Mouse (Mus musculus) midbrain, embryonic 16.5 days (tissue): Measurements from ENCODE around the gene Wdr62. TPM values are rescaled to one million over a fixed set of nuclear protein-coding genes. Genes with fewer than 3 reads are reported as not detected.

Source experiments
- ATAC-seq: fragments of 200-750 bp; cut with Nextera tagmentation; 2 replicates; pipeline ENCODE4 v1.8.0; 2017; ENCODE audit warnings: moderate TSS enrichment
- H3K27ac ChIP-seq: fragments of 300-500 bp; sonication (generic); 2 replicates; pipeline ENCODE4 v1.5.1; 2014; ENCODE audit warnings: mild to moderate bottlenecking, low read length, mixed read lengths
- H3K27me3 ChIP-seq: fragments of 300-500 bp; sonication (generic); 2 replicates; pipeline ENCODE4 v1.6.1; 2014; ENCODE audit warnings: low read depth, low read length, mixed read lengths; ENCODE audit not compliant: control insufficient read depth, insufficient read depth
- H3K36me3 ChIP-seq: fragments of 300-500 bp; sonication (generic); 2 replicates; pipeline ENCODE4 v1.6.1; 2014; ENCODE audit warnings: mild to moderate bottlenecking, low read length, moderate library complexity, mixed read lengths; ENCODE audit not compliant: control insufficient read depth, insufficient read depth
- H3K4me1 ChIP-seq: fragments of 300-500 bp; sonication (generic); 2 replicates; pipeline ENCODE4 v1.6.1; 2014; ENCODE audit warnings: mild to moderate bottlenecking, low read length, mixed read lengths; ENCODE audit not compliant: control insufficient read depth, insufficient read depth
- H3K4me2 ChIP-seq: fragments of 300-500 bp; sonication (generic); 2 replicates; pipeline ENCODE4 v1.6.1; 2014; ENCODE audit warnings: mild to moderate bottlenecking, low read length, mixed read lengths
- H3K4me3 ChIP-seq: fragments of 300-500 bp; sonication (generic); 2 replicates; pipeline ENCODE4 v1.5.1; 2014; ENCODE audit warnings: low read depth, mild to moderate bottlenecking, low read length, moderate library complexity, mixed read lengths
- H3K9ac ChIP-seq: fragments of 300-500 bp; sonication (generic); 2 replicates; pipeline ENCODE4 v1.6.1; 2014; ENCODE audit warnings: low read depth, low read length, mixed read lengths
- H3K9me3 ChIP-seq: fragments of 300-500 bp; sonication (generic); replicated peaks from 2 replicates; pipeline ENCODE4 v1.6.1; 2014; ENCODE audit warnings: mild to moderate bottlenecking, low read length, mixed read lengths; ENCODE audit not compliant: control insufficient read depth, poor library complexity, severe bottlenecking
- WGBS: fragments of 180-500 bp; shearing (Covaris S2); extraction: QIAGEN DNeasy Blood & Tissue Kit; methylation state at CpG from one replicate; pipeline ENCODE4 v1.1.7; 2014; 5-methylcytosine and 5-hydroxymethylcytosine counted together
- polyA plus RNA-seq: library from polyadenylated mRNA; unstranded; fragments of >200 nt; fragmentation: Nextera tagmentation; extraction: Ambion mirVana; gene quantifications from 2 replicates; pipeline ENCODE4 v1.2.1, GENCODE M21; 2015

The Wdr62 gene
- 3.8 and 4.0 TPM in 2 replicates for polyA plus RNA-seq

DNA sequence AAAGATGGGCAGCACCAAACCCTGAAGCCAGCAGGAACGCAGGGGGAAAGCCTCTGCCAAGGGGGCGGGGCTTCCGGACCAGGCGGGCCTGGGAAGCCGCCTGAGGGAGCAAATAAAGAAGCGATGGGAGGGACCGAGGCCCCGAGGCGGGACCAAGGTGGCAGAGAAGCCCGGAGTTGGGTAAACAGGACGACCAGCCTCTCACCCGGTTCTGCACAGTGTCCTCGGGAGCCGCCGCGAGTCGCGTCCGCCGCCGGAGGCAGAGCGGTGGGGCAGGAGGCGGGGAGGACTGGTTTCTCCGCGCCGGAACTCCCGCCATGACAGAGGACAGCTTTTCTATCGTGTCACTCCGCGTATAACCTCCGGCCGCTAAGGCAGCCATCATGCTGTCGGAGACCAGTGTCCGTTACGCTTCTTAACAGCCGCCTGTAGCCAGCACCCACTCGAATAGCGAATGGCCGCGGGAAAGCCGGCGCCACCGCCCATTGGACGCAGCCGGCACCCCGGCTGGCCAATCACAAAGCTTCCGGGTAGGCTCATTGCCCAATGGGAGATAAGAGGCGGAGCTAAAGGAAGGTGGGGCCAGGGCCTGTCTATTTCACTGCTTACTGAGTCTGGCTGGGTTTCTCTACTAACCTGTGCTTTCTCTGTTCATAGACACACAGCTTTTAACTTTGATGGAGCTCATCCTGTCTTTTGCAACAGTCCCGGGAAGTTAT lies at the start of gene Wdr62, which contains the start of gene Thap8:
TSS of gene Wdr62 (minus strand) at position 469 of the 719 bp plus-strand sequence.
TSS of gene Thap8 (plus strand) at position 144 of the 719 bp plus-strand sequence.
- Histone ChIP-seq H3K9me3 (no peaks in the 10 kb centered on the region), H3K36me3 (no peaks in the 10 kb centered on the region), H3K4me3 (peak within 1 kb of the TSS; percentile 69), H3K27me3 (no peaks in the 10 kb centered on the region), H3K4me1 (peaks cover 6% of the 10 kb centered on the region; the same call in 1 of the 2 replicates), H3K9ac (peak within 1 kb of the TSS; percentile 82), H3K27ac (peak within 1 kb of the TSS; percentile 98), H3K4me2 (peak within 1 kb of the TSS; percentile 97)
- ATAC-seq, result peak; percentile 97
- WGBS, result under 1% methylated on average over 49 of the region's 49 CpGs

DNA sequence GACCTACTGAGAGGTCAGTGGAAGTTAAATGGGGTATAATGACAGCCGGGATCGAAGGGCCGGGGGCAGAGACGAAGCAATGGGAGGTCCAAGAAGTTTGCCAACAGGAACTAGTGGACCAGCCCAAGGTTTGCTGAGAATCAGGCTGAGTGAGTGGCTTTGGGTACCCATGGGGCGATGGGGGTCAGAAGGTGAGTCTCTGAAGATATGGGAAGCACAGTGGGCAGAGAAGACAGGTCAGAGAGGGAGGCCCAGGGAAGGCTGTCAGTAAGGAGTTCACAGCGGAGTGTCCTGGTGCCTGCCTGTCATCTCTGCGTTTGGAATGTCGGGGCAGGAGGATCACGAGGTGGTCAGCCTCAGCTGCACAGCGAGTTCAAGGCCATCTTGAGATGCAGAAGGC lies 48.2 kb upstream of the Wdr62 start:
- H3K27ac ChIP-seq, result no peak overlapping the region
- WGBS, result 48% methylated on average over 10 of the region's 10 CpGs
- peaks cover 6% of the 10 kb centered on the region for H3K4me1 ChIP-seq
- H3K4me2 ChIP-seq, result no peak overlapping the region
- no peak overlapping the region for H3K9ac ChIP-seq
- no peaks in the 10 kb centered on the region; the same call in 1 of the 2 replicates for H3K9me3 ChIP-seq
- no peak for ATAC-seq
- H3K27me3 ChIP-seq, result no peaks in the 10 kb centered on the region
- no peak overlapping the region for H3K4me3 ChIP-seq
- no peaks in the 10 kb centered on the region for H3K36me3 ChIP-seq

DNA sequence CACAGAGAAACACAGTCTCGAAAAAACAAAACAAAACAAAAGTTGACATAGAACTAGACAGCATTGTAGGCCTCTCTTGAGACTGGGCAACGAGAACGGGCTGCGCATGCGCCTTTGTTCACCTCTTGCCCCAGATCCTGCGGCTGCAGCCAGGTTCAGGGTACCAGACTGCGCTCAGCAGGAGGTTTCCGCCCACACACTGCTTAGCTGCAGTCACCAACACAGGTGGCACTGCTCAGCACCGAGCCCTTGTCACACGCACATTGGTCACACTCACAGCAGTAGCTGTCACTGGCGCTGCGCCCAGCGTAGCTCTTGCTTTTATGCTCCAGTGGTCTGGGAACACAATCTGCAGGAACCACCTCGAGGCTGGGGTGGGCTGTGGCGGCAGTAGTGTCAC lies 46.9 kb upstream of the Wdr62 start:
- H3K4me2 ChIP-seq, result no peak overlapping the region
- H3K27me3 ChIP-seq, result no peaks in the 10 kb centered on the region
- WGBS, result 57% methylated on average over 15 of the region's 15 CpGs
- H3K4me1 ChIP-seq, result peaks cover 9% of the 10 kb centered on the region
- no peak for ATAC-seq
- no peaks in the 10 kb centered on the region; the same call in 1 of the 2 replicates for H3K9me3 ChIP-seq
- H3K4me3 ChIP-seq, result no peak overlapping the region
- H3K27ac ChIP-seq, result no peak overlapping the region
- H3K36me3 ChIP-seq, result no peaks in the 10 kb centered on the region
- no peak overlapping the region for H3K9ac ChIP-seq

DNA sequence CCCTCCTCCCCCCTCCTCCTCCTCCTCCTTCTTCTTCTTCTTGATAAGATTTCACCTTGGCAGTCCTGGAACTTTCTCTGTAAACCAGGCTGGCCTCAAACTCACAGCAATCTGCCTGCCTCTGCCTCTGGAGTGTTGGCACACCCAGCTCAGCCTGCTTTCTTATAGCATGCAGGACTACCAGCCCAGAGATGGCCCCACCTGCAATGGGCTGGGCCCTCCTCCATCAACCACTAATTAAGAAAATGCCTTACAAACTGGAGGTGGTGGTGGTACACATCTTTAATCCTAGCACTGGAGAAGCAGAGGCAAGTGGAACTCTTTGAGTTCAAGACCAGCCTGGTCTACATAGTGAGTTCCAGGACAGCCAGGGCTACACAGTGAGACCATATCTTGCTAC lies 46.2 kb upstream of the Wdr62 start:
- Histone ChIP-seq H3K27me3 (no peaks in the 10 kb centered on the region), H3K27ac (no peak overlapping the region), H3K4me2 (no peak overlapping the region), H3K4me3 (no peak overlapping the region), H3K4me1 (peaks cover 7% of the 10 kb centered on the region), H3K36me3 (no peaks in the 10 kb centered on the region), H3K9me3 (no peaks in the 10 kb centered on the region; the same call in 1 of the 2 replicates), H3K9ac (no peak overlapping the region)
- ATAC-seq, result no peak

DNA sequence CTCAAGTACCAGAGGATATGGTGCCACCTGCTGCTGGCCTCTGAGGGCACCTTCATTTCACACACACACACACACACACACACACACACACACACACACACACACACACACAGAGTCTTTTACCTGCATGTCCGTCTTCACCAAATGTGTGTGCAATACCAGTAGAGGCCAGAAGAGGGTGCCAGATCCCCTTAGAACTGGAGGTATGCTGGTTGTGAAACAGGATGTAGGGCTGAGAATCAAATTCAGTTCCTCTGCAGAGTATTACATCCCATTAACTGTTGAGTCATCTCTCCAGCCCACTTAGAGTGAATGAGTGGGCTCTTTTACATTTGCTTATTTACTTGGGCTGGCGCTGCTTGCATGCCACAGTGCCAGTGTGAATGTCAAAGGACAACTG lies 45.1 kb upstream of the Wdr62 start:
- H3K36me3 ChIP-seq, result no peaks in the 10 kb centered on the region
- no peak for ATAC-seq
- no peak overlapping the region for H3K9ac ChIP-seq
- H3K4me2 ChIP-seq, result no peak overlapping the region
- no peaks in the 10 kb centered on the region for H3K27me3 ChIP-seq
- no peak overlapping the region for H3K4me3 ChIP-seq
- no peaks in the 10 kb centered on the region; the same call in 1 of the 2 replicates for H3K9me3 ChIP-seq
- WGBS, result 44% methylated on average over 2 of the region's 2 CpGs
- no peak overlapping the region for H3K27ac ChIP-seq
- H3K4me1 ChIP-seq, result peaks cover 14% of the 10 kb centered on the region

DNA sequence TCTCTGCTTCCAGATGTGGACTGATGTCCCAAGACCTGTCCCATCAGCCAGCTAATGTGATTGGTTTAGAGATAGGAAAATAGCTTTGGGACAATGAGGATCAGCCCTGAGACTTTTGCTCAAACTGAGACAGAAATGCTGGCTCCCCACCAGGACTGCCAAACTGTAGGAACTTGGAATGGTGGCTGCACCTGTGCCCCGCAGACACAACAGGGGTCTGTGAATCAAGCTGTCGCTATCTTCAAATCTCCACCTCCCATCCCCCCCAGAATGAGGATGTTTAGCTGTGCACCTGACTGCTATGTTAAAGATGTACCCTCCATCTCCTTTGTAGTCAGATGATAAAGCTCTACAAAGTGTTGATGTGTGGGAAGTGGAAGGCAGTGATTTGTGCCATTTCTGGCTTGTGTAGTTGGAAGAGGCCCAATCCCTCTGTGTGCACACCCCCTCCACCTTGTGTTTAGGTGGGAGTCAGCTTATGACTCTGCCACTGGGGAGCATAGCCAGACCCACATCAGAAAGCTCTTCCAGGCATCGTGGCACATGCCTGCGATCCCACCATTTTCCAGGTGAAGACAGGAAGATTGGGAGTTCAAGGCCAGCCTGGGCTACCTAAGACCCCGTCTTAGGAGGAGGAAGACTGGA lies 44.2 kb upstream of the Wdr62 start:
- no peaks in the 10 kb centered on the region; the same call in 1 of the 2 replicates for H3K9me3 ChIP-seq
- no peak overlapping the region for H3K9ac ChIP-seq
- peaks cover 14% of the 10 kb centered on the region for H3K4me1 ChIP-seq
- no peaks in the 10 kb centered on the region for H3K36me3 ChIP-seq
- no peak overlapping the region for H3K4me2 ChIP-seq
- no peak overlapping the region for H3K4me3 ChIP-seq
- no peak for ATAC-seq
- H3K27me3 ChIP-seq, result no peaks in the 10 kb centered on the region
- H3K27ac ChIP-seq, result no peak overlapping the region
- WGBS, result 80% methylated on average over 5 of the region's 5 CpGs

DNA sequence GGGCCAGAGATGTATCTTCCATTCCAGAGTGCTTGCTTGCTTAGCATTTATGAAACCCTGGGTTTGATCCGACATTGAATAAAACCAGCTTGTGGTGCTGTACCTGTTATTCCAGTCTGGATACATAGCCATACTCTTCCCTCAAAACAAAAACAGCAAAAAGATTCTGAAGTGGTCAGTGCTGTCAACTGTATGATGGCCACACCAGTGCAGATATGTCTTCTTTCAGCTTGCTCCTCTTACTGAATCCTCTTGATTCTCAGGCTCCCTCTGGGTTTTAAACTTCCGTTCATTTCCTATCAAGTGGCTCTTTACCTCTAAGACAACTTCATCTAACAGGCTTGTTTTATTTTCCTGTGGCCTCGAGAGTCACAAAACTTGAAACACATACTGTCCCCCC lies 43.6 kb upstream of the Wdr62 start, which contains the start of gene Sdhaf1:
TSS of gene Sdhaf1 (minus strand) at position 101 of the 400 bp plus-strand sequence.
- ATAC-seq, result no peak
- no peaks in the 10 kb centered on the region for H3K27me3 ChIP-seq
- H3K27ac ChIP-seq, result peak within 1 kb of the TSS; percentile 8
- WGBS, result 76% methylated on average over 3 of the region's 3 CpGs
- no peaks in the 10 kb centered on the region; the same call in 1 of the 2 replicates for H3K9me3 ChIP-seq
- H3K4me2 ChIP-seq, result peak within 1 kb of the TSS; percentile 87
- H3K9ac ChIP-seq, result peak within 1 kb of the TSS; percentile 22; the same call in 1 of the 2 replicates
- H3K4me3 ChIP-seq, result peak within 1 kb of the TSS; percentile 75
- H3K4me1 ChIP-seq, result peaks cover 14% of the 10 kb centered on the region
- no peaks in the 10 kb centered on the region for H3K36me3 ChIP-seq

DNA sequence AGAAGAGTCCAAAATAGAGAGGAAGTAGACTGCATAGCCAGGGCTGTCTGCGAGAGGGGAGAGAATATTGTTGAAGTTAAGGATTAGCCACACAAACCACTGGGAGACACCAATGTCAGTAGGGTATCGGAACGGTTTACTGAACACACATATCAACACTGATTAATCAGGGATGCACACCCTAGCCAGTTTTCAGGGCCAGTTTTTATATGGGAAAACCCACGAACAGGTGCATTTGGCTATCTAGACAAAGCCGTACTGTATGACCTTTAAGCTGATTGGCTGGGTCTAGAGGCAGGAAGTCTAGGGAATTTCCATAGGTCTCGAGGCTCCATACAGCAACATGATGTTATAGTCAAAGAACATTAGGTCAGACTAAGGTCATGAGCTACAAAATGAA lies 42.6 kb upstream of the Wdr62 start:
- Histone ChIP-seq H3K4me3 (peak overlapping the region; percentile 75), H3K4me1 (peaks cover 14% of the 10 kb centered on the region), H3K27ac (peak overlapping the region; percentile 8), H3K9me3 (no peaks in the 10 kb centered on the region; the same call in 1 of the 2 replicates), H3K36me3 (no peaks in the 10 kb centered on the region), H3K9ac (peak overlapping the region; percentile 22; the same call in 1 of the 2 replicates), H3K27me3 (no peaks in the 10 kb centered on the region), H3K4me2 (peak overlapping the region; percentile 87)
- 35% methylated on average over 6 of the region's 6 CpGs for WGBS
- no peak for ATAC-seq

DNA sequence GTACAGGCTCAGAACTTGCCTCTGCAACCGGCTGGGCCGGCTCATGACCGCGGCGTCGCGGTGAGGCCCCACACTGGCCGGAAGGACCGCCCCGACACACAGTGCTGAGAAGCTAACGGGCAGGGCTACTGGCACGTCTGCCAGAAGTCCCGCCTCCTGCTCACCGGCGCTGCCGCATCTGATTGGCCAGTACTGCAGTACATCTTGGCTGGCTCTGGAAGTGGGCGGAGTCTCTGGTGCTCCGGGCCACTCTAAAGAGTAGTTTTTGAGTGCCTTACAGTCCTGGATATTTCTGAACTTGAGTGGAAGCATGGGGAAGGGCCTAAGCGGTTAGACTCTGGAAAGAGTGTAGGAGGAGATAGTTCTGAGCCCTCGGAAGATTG lies 42.1 kb upstream of the Wdr62 start:
- Histone ChIP-seq H3K4me3 (peak overlapping the region; percentile 75), H3K27ac (peak overlapping the region; percentile 85), H3K9ac (peak overlapping the region; percentile 88), H3K4me1 (peaks cover 14% of the 10 kb centered on the region), H3K36me3 (no peaks in the 10 kb centered on the region), H3K27me3 (no peaks in the 10 kb centered on the region), H3K4me2 (peak overlapping the region; percentile 87), H3K9me3 (no peaks in the 10 kb centered on the region; the same call in 1 of the 2 replicates)
- under 1% methylated on average over 20 of the region's 20 CpGs for WGBS
- ATAC-seq, result peak; percentile 99
